Mouse (Mus musculus): ENCODE measurements around the gene Rab31.

DNA sequence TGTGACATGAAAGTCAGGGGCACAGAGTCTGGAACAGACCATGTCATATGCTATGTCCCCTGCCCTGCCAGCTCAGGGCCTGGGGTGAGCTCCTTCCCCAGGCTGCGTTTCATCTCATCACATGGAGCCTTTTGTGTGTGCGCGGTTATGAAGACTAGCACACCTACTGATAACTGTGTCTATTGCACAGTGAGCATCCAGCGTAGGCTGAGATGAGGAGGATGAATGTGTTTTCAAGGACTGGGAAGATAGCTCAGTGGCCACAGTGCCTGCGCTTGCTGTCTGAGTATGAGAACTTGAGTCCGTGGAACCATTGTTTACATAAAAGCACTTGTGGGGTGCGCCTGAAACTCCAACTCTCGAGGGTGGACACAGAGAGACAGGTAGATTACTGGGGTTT is 96.0 kb downstream of the Rab31 start:
- TF ChIP-seq MAZ (IDR thresholded peaks at IDR 0.05; ENCODE audit: low read depth, low read length), result no peak
- TF ChIP-seq CHD2 (IDR thresholded peaks at IDR 0.05; ENCODE audit: low read length), result no peak

Data from CH12.LX (cell line).